Mouse (Mus musculus): ENCODE measurements around the gene Tomm40.

GRCm38 (mm10) chr7:19749389-19750216 is 34.4 kb upstream of the Tomm40 start:
- TF ChIP-seq MAX (IDR thresholded peaks at IDR 0.05; ENCODE audit: low read depth) (no peak), POLR2A (IDR thresholded peaks at IDR 0.05; ENCODE audit: insufficient read length, low read depth) (peak; percentile 49), POLR2AphosphoS2 (IDR thresholded peaks at IDR 0.05; ENCODE audit: insufficient read length, low read depth) (no peak), CEBPB (IDR thresholded peaks at IDR 0.05; ENCODE audit: insufficient read depth, poor library complexity, severe bottlenecking) (no peak), USF1 (IDR thresholded peaks at IDR 0.05; ENCODE audit: low read depth) (no peak), TCF3 (IDR thresholded peaks at IDR 0.05; ENCODE audit: insufficient read length, low read depth) (no peak)

All from myocyte (in vitro differentiated cells).